In the genomic region with DNA sequence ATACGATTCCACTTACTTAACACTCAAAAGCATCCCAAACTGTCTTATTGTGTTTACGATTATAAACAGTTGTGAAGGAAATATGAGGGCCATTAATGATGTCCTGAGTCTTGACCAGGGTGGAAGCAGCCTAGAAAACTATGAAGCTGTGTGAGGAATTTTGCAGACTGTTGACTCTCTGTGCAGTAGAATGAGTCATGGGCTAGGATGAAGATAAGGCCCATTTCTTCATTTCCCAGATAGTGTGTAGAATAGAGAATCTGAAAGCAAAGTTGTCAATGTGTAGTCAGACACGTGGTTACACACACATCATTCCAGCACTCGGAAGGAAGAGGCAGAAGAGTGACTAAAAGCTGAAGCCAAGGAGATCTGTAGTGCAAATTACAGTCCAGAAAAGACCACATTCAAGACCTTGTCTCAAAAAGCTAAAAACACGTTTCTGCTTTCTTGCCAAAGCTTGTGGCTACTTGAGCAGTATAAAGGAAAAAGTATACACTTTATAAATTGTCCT, we compare ENCODE assay signal across 32 mouse cellular contexts.
"Had no signal": no experiment of that assay in that cellular context is flagged by ENCODE, and none has a peak within 500 bp of the region (broad histone marks: within the 10 kb centered on the region; RNA-seq: fewer than 3 reads in every experiment).

No protein-coding gene starts in this region.

- ATAC-seq: liver, embryonic 12.5 days; liver, postnatal 0 days; lung, postnatal 0 days; midbrain, embryonic 13.5 days; midbrain, embryonic 15.5 days; midbrain, embryonic 16.5 days had no signal

- DNase-seq: left cerebral cortex, postnatal 4 days; liver; liver, embryonic 13.5 days; liver, postnatal 0 days; lung, adult 18-20 months; lung, adult 2 months; lung, embryonic 14.5 days; lung, postnatal 10 days; lung, postnatal 14 days; lung, postnatal 36 days; lung, postnatal 4 days; midbrain, embryonic 14.5 days had no signal

- H3K9ac ChIP-seq: limb, embryonic 12.5 days; limb, embryonic 13.5 days; limb, embryonic 15.5 days; liver, embryonic 12.5 days; liver, embryonic 13.5 days; liver, embryonic 14.5 days; liver, embryonic 15.5 days; liver, postnatal 0 days; lung, embryonic 14.5 days; lung, embryonic 15.5 days; midbrain, embryonic 12.5 days; midbrain, embryonic 13.5 days; midbrain, embryonic 15.5 days; neural tube, embryonic 12.5 days had no signal

- H3K36me3 ChIP-seq: limb, embryonic 10.5 days; limb, embryonic 12.5 days; limb, embryonic 13.5 days; limb, embryonic 15.5 days; liver, embryonic 12.5 days; liver, embryonic 13.5 days; liver, embryonic 15.5 days; lung, embryonic 15.5 days; midbrain, embryonic 10.5 days; midbrain, embryonic 12.5 days; midbrain, embryonic 13.5 days; midbrain, embryonic 15.5 days; neural tube, embryonic 12.5 days had no signal

- H3K27ac ChIP-seq: limb, embryonic 10.5 days; limb, embryonic 12.5 days; limb, embryonic 13.5 days; limb, embryonic 15.5 days; liver, embryonic 12.5 days; liver, embryonic 13.5 days; liver, embryonic 14.5 days; liver, embryonic 15.5 days; lung, embryonic 15.5 days; macrophage; midbrain, embryonic 10.5 days; midbrain, embryonic 12.5 days; midbrain, embryonic 13.5 days; midbrain, embryonic 15.5 days; neural tube, embryonic 12.5 days had no signal

- H3K4me2 ChIP-seq: limb, embryonic 12.5 days; limb, embryonic 13.5 days; limb, embryonic 15.5 days; liver, embryonic 11.5 days; liver, embryonic 12.5 days; liver, embryonic 13.5 days; liver, embryonic 15.5 days; lung, embryonic 14.5 days; lung, embryonic 15.5 days; midbrain, embryonic 11.5 days; midbrain, embryonic 12.5 days; midbrain, embryonic 13.5 days; midbrain, embryonic 15.5 days; neural tube, embryonic 12.5 days had no signal

- H3K4me3 ChIP-seq: limb, embryonic 10.5 days; limb, embryonic 12.5 days; limb, embryonic 13.5 days; limb, embryonic 15.5 days; liver, embryonic 12.5 days; liver, embryonic 13.5 days; liver, embryonic 15.5 days; lung, embryonic 15.5 days; megakaryocyte, embryonic 14.5 days; midbrain, embryonic 10.5 days; midbrain, embryonic 12.5 days; midbrain, embryonic 13.5 days; midbrain, embryonic 15.5 days; myocyte; neural tube, embryonic 12.5 days had no signal

- H3K4me1 ChIP-seq: limb, embryonic 10.5 days; limb, embryonic 12.5 days; limb, embryonic 13.5 days; limb, embryonic 15.5 days; midbrain, embryonic 10.5 days; midbrain, embryonic 12.5 days; midbrain, embryonic 13.5 days; midbrain, embryonic 15.5 days; neural tube, embryonic 12.5 days had no signal

- H3K9me3 ChIP-seq: limb, embryonic 10.5 days; limb, embryonic 12.5 days; limb, embryonic 13.5 days; limb, embryonic 15.5 days; liver, embryonic 12.5 days; liver, embryonic 13.5 days; liver, embryonic 15.5 days; lung, embryonic 15.5 days; midbrain, embryonic 10.5 days; midbrain, embryonic 13.5 days; midbrain, embryonic 15.5 days; neural tube, embryonic 12.5 days had no signal

- H3K27me3 ChIP-seq: limb, embryonic 12.5 days; limb, embryonic 13.5 days; limb, embryonic 15.5 days; liver, embryonic 12.5 days; liver, embryonic 13.5 days; liver, embryonic 15.5 days; lung, embryonic 15.5 days; megakaryocyte, embryonic 14.5 days; midbrain, embryonic 12.5 days; midbrain, embryonic 13.5 days; midbrain, embryonic 15.5 days; neural tube, embryonic 12.5 days had no signal
